Mouse (Mus musculus): ENCODE results near the gene Efcab9.

Efcab9 gene

GRCm38 (mm10) chr11:32555103-32555689 lies 23.3 kb upstream of the Efcab9 start:
- no peak for DNase-seq

GRCm38 (mm10) chr11:32554141-32555091 lies 22.5 kb upstream of the Efcab9 start:
- no peak for DNase-seq

- no peak for DNase-seq
Observed at GRCm38 (mm10) chr11:32553311-32554140, 21.6 kb upstream of the Efcab9 start.

GRCm38 (mm10) chr11:32552401-32553090 lies 20.7 kb upstream of the Efcab9 start:
- peak; percentile 39 to 41 for DNase-seq

- DNase-seq: peak in 1 of 2 experiments; percentile 46
Observed at GRCm38 (mm10) chr11:32551579-32552297, 19.9 kb upstream of the Efcab9 start.

GRCm38 (mm10) chr11:32551056-32551455 lies 19.2 kb upstream of the Efcab9 start:
- DNase-seq: no peak

GRCm38 (mm10) chr11:32550102-32550501 lies 18.2 kb upstream of the Efcab9 start:
- no peak for DNase-seq

GRCm38 (mm10) chr11:32549236-32549635 lies 17.4 kb upstream of the Efcab9 start:
- DNase-seq: peak; percentile 62 to 65

- no peak for DNase-seq
Observed at GRCm38 (mm10) chr11:32548240-32548639, 16.4 kb upstream of the Efcab9 start.

- DNase-seq: no peak
Observed at GRCm38 (mm10) chr11:32547391-32547947, 15.6 kb upstream of the Efcab9 start.

GRCm38 (mm10) chr11:32546483-32546882 lies 14.6 kb upstream of the Efcab9 start:
- DNase-seq: peak; percentile 83 to 92

- DNase-seq: no peak
Observed at GRCm38 (mm10) chr11:32545605-32546004, 13.7 kb upstream of the Efcab9 start.

GRCm38 (mm10) chr11:32544497-32544896 lies 12.6 kb upstream of the Efcab9 start:
- DNase-seq: peak in 1 of 2 experiments; percentile 37

- DNase-seq: no peak
Observed at GRCm38 (mm10) chr11:32544041-32544440, 12.2 kb upstream of the Efcab9 start.

- no peak for DNase-seq
Observed at GRCm38 (mm10) chr11:32542687-32543411, 11.0 kb upstream of the Efcab9 start.

GRCm38 (mm10) chr11:32542181-32542580 lies 10.3 kb upstream of the Efcab9 start:
- no peak for DNase-seq

- DNase-seq: no peak
Observed at GRCm38 (mm10) chr11:32540463-32540862, 8.6 kb upstream of the Efcab9 start.

GRCm38 (mm10) chr11:32539717-32540116 lies 7.8 kb upstream of the Efcab9 start:
- no peak for DNase-seq

- no peak for DNase-seq
Observed at GRCm38 (mm10) chr11:32538846-32539245, 7.0 kb upstream of the Efcab9 start.

- no peak for DNase-seq
Observed at GRCm38 (mm10) chr11:32538435-32538834, 6.6 kb upstream of the Efcab9 start.

GRCm38 (mm10) chr11:32536954-32537353 lies 5.1 kb upstream of the Efcab9 start:
- no peak for DNase-seq
